Mouse (Mus musculus) CD4-positive naive resting alpha-beta T cell, adult 57 days (primary cell): ENCODE data around the gene Map2k7. TPM values are rescaled to one million over a fixed set of nuclear protein-coding genes. Genes with fewer than 3 reads are reported as not detected.

ENCODE experiments used
- total RNA-seq: library from RNA; stranded (reverse); gene quantifications from one replicate; pipeline ENCODE4 v1.2.4, GENCODE M21; 2023

Map2k7 gene
- total RNA-seq, result 132 TPM

GRCm38 (mm10) chr8:4238434-4239192, at the start of gene Map2k7, which contains the start of gene Gm49320:
Gene Map2k7, plus strand, starts transcription at chr8:4238740.
Gene Gm49320, plus strand, starts transcription at chr8:4238865.

DNA sequence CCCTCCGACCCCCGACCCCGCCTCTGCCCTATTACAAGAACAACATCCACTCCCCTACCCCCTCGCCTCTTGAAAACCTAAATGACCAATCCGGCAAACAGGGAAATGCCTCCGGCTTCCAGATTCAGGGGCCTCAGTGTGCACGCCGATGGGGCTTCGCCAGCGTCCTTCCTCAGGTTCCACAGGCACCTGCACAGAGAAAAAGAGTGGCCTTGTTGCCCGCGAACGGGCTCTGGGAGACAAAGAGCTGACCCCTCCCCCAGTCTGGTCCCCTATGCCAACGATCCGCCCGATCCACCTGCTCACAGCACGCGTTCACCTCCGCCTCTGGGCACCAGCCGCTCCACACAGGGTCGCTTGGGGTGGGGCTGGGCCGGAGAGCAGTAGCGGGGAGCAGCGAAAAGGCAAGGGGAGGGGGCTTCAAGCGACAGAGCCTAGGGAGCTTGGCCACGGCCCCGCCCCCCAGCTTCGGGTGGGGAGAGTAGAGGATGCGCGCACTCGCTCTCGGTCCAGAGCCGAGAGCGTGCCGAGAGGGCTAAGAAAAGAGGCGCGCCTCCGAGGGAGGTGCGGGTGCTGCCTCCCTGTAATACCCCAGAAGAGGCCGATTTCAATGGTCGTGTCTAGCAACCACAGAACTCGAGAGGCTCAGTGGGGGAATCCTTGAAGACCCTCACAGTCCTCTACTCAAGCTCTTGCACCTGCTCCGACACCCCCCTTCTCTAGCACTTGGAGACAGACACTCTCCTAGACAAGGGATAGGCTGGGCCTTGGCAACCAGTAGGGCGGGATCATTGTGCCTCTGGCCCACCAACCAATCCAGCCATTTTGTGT, 21.5 kb upstream of the Map2k7 start, which contains the start of gene Prr36:
Gene Prr36, minus strand, starts transcription at position 669 of the 831 bp plus-strand sequence.

DNA sequence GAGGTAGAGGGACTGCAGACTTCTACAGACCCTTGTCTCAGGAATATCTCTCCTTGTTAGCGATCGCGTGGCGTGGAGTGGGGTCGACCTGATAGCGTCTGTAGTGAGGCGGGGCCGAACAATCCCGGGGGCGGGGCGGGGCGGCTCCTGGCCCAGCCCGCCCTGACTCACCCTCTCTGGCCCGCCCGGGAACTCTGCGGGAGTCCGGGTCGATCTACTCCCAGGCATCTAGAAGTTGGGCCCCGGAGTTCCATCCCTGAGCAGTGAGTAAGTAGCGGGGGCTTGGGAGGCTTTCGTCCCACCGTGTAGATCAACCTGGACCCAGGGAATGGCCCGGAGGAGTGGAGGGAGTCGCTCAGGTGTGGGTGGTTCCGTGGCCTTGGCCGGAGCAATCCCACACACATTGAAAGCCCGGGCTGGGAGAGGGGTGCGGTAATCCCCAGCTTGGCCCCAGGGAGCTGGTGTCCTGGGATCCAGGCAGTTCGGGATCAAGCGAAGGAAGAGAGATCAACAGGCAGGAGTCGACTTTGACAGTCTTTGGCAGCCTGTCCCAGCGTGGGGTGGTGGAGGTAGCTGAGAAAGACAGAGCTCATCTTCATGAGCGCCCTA, 11.7 kb upstream of the Map2k7 start, which contains the start of gene Lrrc8e:
Gene Lrrc8e, plus strand, starts transcription at position 89 of the 609 bp plus-strand sequence.

DNA sequence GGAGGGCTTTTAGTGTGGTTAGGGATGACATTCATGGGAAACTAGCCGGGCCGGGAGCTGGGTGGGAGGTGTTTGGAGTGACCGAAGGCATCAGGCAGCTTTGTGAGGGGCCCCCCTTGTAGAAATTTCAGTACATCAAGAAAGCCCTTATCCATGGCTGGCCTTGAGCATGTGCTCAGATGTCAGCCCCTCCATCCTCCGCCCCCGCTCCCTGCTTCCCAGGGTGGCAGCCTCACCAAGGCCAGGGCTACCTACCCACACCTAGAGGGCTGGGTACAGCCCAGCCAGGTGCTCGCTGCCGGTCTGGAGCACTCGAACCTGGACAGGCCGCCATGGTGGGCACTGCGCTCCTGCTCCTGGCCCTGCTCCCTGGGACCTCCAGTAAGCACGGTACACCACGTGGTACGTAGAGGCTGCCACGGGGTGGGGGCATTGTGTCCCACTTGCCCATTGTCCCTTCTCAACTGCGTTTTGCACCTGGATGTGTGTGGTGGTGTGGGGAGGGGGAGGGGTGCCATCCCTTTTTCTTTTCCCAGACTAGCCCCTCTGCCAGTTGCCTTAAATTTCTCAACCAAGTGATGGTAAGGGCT, 9.5 kb downstream of the Map2k7 start, which contains the start of gene Tgfbr3l:
Gene Tgfbr3l, plus strand, starts transcription at position 264 of the 590 bp plus-strand sequence.

GRCm38 (mm10) chr8:4252934-4253841, 14.6 kb downstream of the Map2k7 start, which contains the start of gene Snapc2:
Gene Snapc2, plus strand, starts transcription at chr8:4253080.

GRCm38 (mm10) chr8:4259125-4259804, 20.7 kb downstream of the Map2k7 start, which contains the start of gene Ctxn1:
Gene Ctxn1, minus strand, starts transcription at chr8:4259274.

DNA sequence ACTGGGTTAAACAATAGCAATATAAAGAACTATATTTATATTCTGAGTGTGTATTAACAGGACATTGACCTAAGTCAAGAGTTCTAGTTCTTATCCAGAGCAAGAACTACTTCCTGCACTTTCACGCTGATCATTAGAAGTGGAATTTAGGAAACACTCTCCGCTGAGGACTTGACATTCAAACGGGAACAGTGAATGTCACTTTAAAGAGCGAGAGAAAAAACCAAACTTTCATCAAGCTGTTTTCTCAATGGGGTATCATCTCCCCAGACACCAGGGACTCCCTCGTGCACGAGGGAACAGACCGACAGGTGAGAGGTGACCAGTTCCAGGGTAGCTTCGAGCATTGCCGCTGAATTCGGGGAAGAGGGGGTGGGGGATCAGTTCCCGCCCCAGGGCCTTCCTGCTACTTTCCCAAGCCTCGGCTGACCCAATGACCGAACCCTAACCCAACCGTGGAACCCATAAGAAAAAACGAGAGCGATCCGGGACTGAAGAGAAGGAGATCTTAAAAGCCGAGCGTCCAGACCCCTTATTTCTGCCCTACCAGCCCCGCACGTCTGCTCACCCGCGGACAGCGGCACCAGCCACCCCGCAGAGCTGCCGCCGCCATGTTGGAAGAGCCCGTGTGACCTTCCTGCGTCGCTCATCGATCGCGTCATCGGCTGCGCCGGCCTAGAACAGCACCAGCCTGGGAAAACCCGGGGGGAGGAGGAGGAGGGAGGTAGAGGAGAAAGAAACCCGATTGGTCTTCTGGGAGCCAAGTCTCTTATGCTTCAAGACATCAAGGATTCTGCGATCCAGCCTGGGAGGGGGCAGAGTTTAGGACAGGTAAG, 37.0 kb downstream of the Map2k7 start, which contains the start of gene Timm44:
Gene Timm44, minus strand, starts transcription at position 639 of the 836 bp plus-strand sequence.

Other genes starting within 250 kb of the Map2k7 start
- gene Cd209f, start 132.9 kb upstream of the Map2k7 start, total RNA-seq, result not detected
- not detected for gene Cd209g, start 104.6 kb upstream of the Map2k7 start, total RNA-seq
- gene Evi5l, start 72.2 kb upstream of the Map2k7 start, total RNA-seq, result 18.8 TPM
- 0.12 TPM for gene Prr36, start 21.3 kb upstream of the Map2k7 start, total RNA-seq
- gene Lrrc8e, start 11.9 kb upstream of the Map2k7 start, total RNA-seq, result not detected
- 2.1 TPM for gene Gm49320, start 125 bp downstream of the Map2k7 start, total RNA-seq
- 36.6 TPM for gene Tgfbr3l, start 9.5 kb downstream of the Map2k7 start, total RNA-seq
- 16.0 TPM for gene Snapc2, start 14.3 kb downstream of the Map2k7 start, total RNA-seq
- 0.47 TPM for gene Ctxn1, start 20.5 kb downstream of the Map2k7 start, total RNA-seq
- gene Timm44, start 37.2 kb downstream of the Map2k7 start, total RNA-seq, result 75.6 TPM
- 20.5 TPM for gene Ccl25, start 86.5 kb downstream of the Map2k7 start, total RNA-seq
- gene Elavl1, start 86.7 kb downstream of the Map2k7 start, total RNA-seq, result 103 TPM